Mouse (Mus musculus) myocyte (in vitro differentiated cells): ENCODE data around the gene Pclo. TPM values are rescaled to one million over a fixed set of nuclear protein-coding genes. Genes with fewer than 3 reads are reported as not detected.
"Not testable (repeated sequence)": the region's sequence is repeated elsewhere in the genome, so short reads cannot be mapped to it uniquely, and the experiment has no call there.

Source experiments
- H3K27me3 ChIP-seq: one replicate; pipeline ENCODE4 v1.6.1; 2011; ENCODE audit not compliant: control insufficient read depth, insufficient read depth, insufficient read length
- H3K36me3 ChIP-seq: one replicate; pipeline ENCODE4 v1.6.1; 2011; ENCODE audit not compliant: control insufficient read depth, insufficient read depth
- H3K4me2 ChIP-seq: one replicate; pipeline ENCODE4 v1.6.1; 2011; ENCODE audit warnings: low read depth, control low read depth
- H3K4me3 ChIP-seq: one replicate; pipeline ENCODE4 v1.5.1; 2011; ENCODE audit warnings: mild to moderate bottlenecking, control low read depth, moderate library complexity
- H3K79me2 ChIP-seq: one replicate; pipeline ENCODE4 v1.6.1; 2011; ENCODE audit not compliant: control insufficient read depth, insufficient read depth
- H3ac ChIP-seq: one replicate; pipeline ENCODE4 v1.6.1; 2011; ENCODE audit not compliant: control insufficient read depth, insufficient read length
- CEBPB ChIP-seq: IDR thresholded peaks from 2 replicates; pipeline ENCODE4 v1.6.1; 2011; ENCODE audit warnings: mild to moderate bottlenecking, moderate library complexity; ENCODE audit not compliant: poor library complexity, insufficient read depth, severe bottlenecking
- E2F4 ChIP-seq: IDR thresholded peaks from one replicate; pipeline ENCODE4 v1.6.1; 2011; ENCODE audit warnings: mild to moderate bottlenecking, control low read depth, moderate library complexity; ENCODE audit not compliant: insufficient read depth
- MAX ChIP-seq: IDR thresholded peaks from one replicate; pipeline ENCODE4 v1.6.1; 2011; ENCODE audit warnings: low read depth, mild to moderate bottlenecking, control low read depth
- MYOD1 ChIP-seq, 3 experiments: IDR thresholded peaks; one replicate each; pipeline ENCODE4 v1.6.1; 2011; ENCODE audit warnings: control low read depth in 2 of 3, low read depth in 2 of 3, mild to moderate bottlenecking in 2 of 3, moderate library complexity in 1 of 3; ENCODE audit not compliant: insufficient read length in 2 of 3, control insufficient read depth in 1 of 3
- MYOG ChIP-seq, 3 experiments: IDR thresholded peaks; one replicate each; pipeline ENCODE4 v1.6.1; 2011; ENCODE audit warnings: control low read depth in 2 of 3, low read depth in 2 of 3, mild to moderate bottlenecking in 2 of 3; ENCODE audit not compliant: insufficient read length in 2 of 3, control insufficient read depth in 1 of 3, insufficient read depth in 1 of 3
- POLR2A ChIP-seq: IDR thresholded peaks from one replicate; pipeline ENCODE4 v1.6.1; 2011; ENCODE audit warnings: low read depth, mild to moderate bottlenecking, control low read depth, moderate library complexity; ENCODE audit not compliant: insufficient read length
- POLR2AphosphoS2 ChIP-seq: IDR thresholded peaks from one replicate; pipeline ENCODE4 v1.6.1; 2011; ENCODE audit warnings: low read depth, control low read depth; ENCODE audit not compliant: insufficient read length
- REST ChIP-seq: IDR thresholded peaks from one replicate; pipeline ENCODE4 v1.6.1; 2011; ENCODE audit warnings: mild to moderate bottlenecking, control low read depth, moderate library complexity; ENCODE audit not compliant: insufficient read depth, insufficient read length
- SRF ChIP-seq: IDR thresholded peaks from one replicate; pipeline ENCODE4 v1.6.1; 2011; ENCODE audit warnings: low read depth; ENCODE audit not compliant: control insufficient read depth, insufficient read length
- TCF12 ChIP-seq: IDR thresholded peaks from one replicate; pipeline ENCODE4 v1.6.1; 2011; ENCODE audit warnings: mild to moderate bottlenecking, control low read depth; ENCODE audit not compliant: poor library complexity, insufficient read depth, severe bottlenecking
- TCF3 ChIP-seq: IDR thresholded peaks from one replicate; pipeline ENCODE4 v1.6.1; 2011; ENCODE audit warnings: low read depth, control low read depth; ENCODE audit not compliant: insufficient read length
- USF1 ChIP-seq: IDR thresholded peaks from one replicate; pipeline ENCODE4 v1.6.1; 2011; ENCODE audit warnings: low read depth, mild to moderate bottlenecking, control low read depth, moderate library complexity
- polyA plus RNA-seq: library from polyadenylated mRNA; unstranded; fragments of >200 nt; fragmentation: generic; extraction: Trizol; gene quantifications from one replicate; pipeline ENCODE4 v1.2.1, GENCODE M21; 2012; ENCODE audit warnings: missing spikeins

The Pclo gene
- polyA plus RNA-seq, 1 experiment = 0.07 TPM

DNA sequence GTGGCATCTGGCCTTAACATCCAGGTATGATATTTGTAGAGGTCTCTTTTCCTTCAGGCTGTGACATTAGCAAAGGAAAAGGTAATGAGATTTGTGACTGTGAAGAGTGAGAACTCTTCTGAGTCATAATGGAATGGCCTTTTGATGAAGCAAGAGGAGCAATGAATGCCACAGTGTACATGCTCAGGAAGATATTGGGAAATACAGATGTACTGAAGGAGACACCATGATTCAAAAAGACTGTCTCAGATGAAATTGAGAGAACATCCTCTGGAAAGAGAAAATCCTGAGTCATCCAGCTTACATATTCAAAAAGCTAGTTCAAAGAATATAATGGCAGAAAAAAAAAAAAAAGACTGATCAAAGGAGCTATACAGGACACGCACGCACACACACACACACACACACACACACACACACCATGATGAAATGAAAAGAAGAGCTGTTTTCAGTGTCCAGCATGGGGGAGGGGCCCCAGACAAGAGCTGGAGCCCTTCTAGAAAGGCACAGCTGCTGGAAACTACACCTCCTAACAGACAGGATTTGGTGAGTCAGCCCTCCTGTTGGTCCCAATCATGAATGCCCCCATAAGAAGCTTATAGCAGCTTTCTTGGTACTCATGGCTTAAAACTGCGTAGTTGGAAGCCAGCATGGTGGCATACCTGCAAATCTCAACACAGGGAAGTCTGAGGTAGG, 318.6 kb downstream of the Pclo start:
- H3K4me3 ChIP-seq = no peak overlapping the region
- no peaks in the 10 kb centered on the region for H3K27me3 ChIP-seq
- no peak overlapping the region for H3ac ChIP-seq
- no peak for TF ChIP-seq USF1
- TF ChIP-seq MYOG (IDR thresholded peaks at IDR 0.05; ENCODE audit: control insufficient read depth in 1 of 3, insufficient read depth in 1 of 3, insufficient read length in 2 of 3, low read depth in 2 of 3) = peak in 1 of 3 experiments; percentile 18
- TF ChIP-seq MYOD1 (IDR thresholded peaks at IDR 0.05; ENCODE audit: control insufficient read depth in 1 of 3, insufficient read length in 2 of 3, low read depth in 2 of 3) = peak in 1 of 3 experiments; percentile 38
- no peaks in the 10 kb centered on the region for H3K36me3 ChIP-seq
- peak overlapping the region; percentile 34 for H3K4me2 ChIP-seq
- no peaks in the 10 kb centered on the region for H3K79me2 ChIP-seq

GRCm38 (mm10) chr5:14834155-14834991, 319.7 kb downstream of the Pclo start:
- Histone ChIP-seq H3K36me3 (no peaks in the 10 kb centered on the region), H3K4me3 (no peak overlapping the region), H3K79me2 (no peaks in the 10 kb centered on the region), H3ac (no peak overlapping the region), H3K4me2 (peak overlapping the region; percentile 34), H3K27me3 (no peaks in the 10 kb centered on the region)
- TF ChIP-seq SRF (no peak), MYOD1 (IDR thresholded peaks at IDR 0.05; ENCODE audit: control insufficient read depth in 1 of 3, insufficient read length in 2 of 3, low read depth in 2 of 3) (no peak), USF1 (no peak), CEBPB (no peak), MYOG (IDR thresholded peaks at IDR 0.05; ENCODE audit: control insufficient read depth in 1 of 3, insufficient read depth in 1 of 3, insufficient read length in 2 of 3, low read depth in 2 of 3) (no peak), MAX (no peak), POLR2AphosphoS2 (no peak), E2F4 (no peak), TCF12 (no peak), TCF3 (no peak), POLR2A (no peak), REST (no peak)

DNA sequence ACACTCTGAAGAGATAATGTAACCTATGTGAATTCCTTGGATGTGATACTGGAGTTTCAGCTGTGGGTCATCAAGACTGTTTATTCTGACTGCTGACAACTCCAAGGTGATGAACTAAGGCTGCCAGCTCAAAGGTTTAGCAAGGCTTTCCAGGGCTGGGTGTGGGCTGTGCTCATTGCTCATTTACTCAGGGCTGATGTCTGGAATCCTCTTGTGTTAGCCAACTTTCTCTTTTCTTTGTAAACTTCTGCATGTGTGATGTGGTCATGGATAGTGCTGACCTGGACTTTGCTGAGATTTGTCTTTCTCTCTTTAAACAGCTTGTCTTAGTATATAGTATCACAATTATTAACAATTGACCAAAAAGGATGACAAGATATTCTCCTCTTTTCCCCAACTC, 338.9 kb downstream of the Pclo start:
- H3K79me2 ChIP-seq = no peaks in the 10 kb centered on the region
- TF ChIP-seq TCF3 (no peak), POLR2A (no peak), SRF (no peak), POLR2AphosphoS2 (no peak), USF1 (no peak), CEBPB (no peak), REST (no peak), MAX (no peak), TCF12 (no peak)
- H3K4me3 ChIP-seq = no peak overlapping the region
- no peaks in the 10 kb centered on the region for H3K36me3 ChIP-seq
- no peak overlapping the region for H3K4me2 ChIP-seq
- H3ac ChIP-seq = no peak overlapping the region
- H3K27me3 ChIP-seq = no peaks in the 10 kb centered on the region

- not testable (repeated sequence) for H3K27me3 ChIP-seq, H3K79me2 ChIP-seq, H3ac ChIP-seq, H3K4me3 ChIP-seq, H3K4me2 ChIP-seq, H3K36me3 ChIP-seq
These were observed 370.6 kb downstream of the Pclo start for GRCm38 (mm10) chr5:14885291-14885690.

GRCm38 (mm10) chr5:14892242-14892641, 377.5 kb downstream of the Pclo start:
- Histone ChIP-seq H3K36me3 (no peaks in the 10 kb centered on the region), H3K27me3 (no peaks in the 10 kb centered on the region), H3K79me2 (no peaks in the 10 kb centered on the region), H3ac (no peak overlapping the region), H3K4me2 (no peak overlapping the region), H3K4me3 (no peak overlapping the region)
- TF ChIP-seq E2F4 (no peak), CEBPB (no peak), MAX (no peak), POLR2A (no peak), POLR2AphosphoS2 (no peak), TCF12 (no peak), TCF3 (no peak), MYOG (IDR thresholded peaks at IDR 0.05; ENCODE audit: control insufficient read depth in 1 of 3, insufficient read depth in 1 of 3, insufficient read length in 2 of 3, low read depth in 2 of 3) (no peak), REST (no peak), SRF (no peak), USF1 (no peak)

- not testable (repeated sequence) for H3K4me2 ChIP-seq, H3K27me3 ChIP-seq, H3ac ChIP-seq, H3K4me3 ChIP-seq, H3K36me3 ChIP-seq, H3K79me2 ChIP-seq
These were observed 388.8 kb downstream of the Pclo start for GRCm38 (mm10) chr5:14903539-14903938.
